Mouse (Mus musculus) heart, embryonic 10.5 days (tissue): ENCODE data around the gene Cort. TPM values are rescaled to one million over a fixed set of nuclear protein-coding genes. Genes with fewer than 3 reads are reported as not detected.

Experiments used
- DNase-seq: peaks from one replicate; pipeline ENCODE4 v3.0.0-alpha.2; 2017; ENCODE audit warnings: low spot score
- H3K27ac ChIP-seq: fragments of 300-500 bp; sonication (generic); 2 replicates; pipeline ENCODE4 v1.5.1; 2016; ENCODE audit warnings: mild to moderate bottlenecking
- H3K27me3 ChIP-seq: fragments of 300-500 bp; sonication (generic); 2 replicates; pipeline ENCODE4 v1.6.1; 2016; ENCODE audit warnings: mild to moderate bottlenecking; ENCODE audit not compliant: poor library complexity, insufficient read depth, severe bottlenecking
- H3K36me3 ChIP-seq: fragments of 300-500 bp; sonication (generic); 2 replicates; pipeline ENCODE4 v1.6.1; 2016; ENCODE audit warnings: mild to moderate bottlenecking, moderate library complexity
- H3K4me1 ChIP-seq: fragments of 300-500 bp; sonication (generic); 2 replicates; pipeline ENCODE4 v1.6.1; 2016; ENCODE audit warnings: mild to moderate bottlenecking
- H3K4me3 ChIP-seq: fragments of 300-500 bp; sonication (generic); 2 replicates; pipeline ENCODE4 v1.5.1; 2016; ENCODE audit warnings: mild to moderate bottlenecking, moderate library complexity
- H3K9me3 ChIP-seq: fragments of 300-500 bp; sonication (generic); 2 replicates; pipeline ENCODE4 v1.6.1; 2016; ENCODE audit warnings: mild to moderate bottlenecking, moderate library complexity
- WGBS: fragments of 180-500 bp; shearing (Covaris S2); methylation state at CpG from one replicate; pipeline ENCODE4 v1.1.7; 2016; 5-methylcytosine and 5-hydroxymethylcytosine counted together
- polyA plus RNA-seq: library from polyadenylated mRNA; unstranded; fragments of >200 nt; fragmentation: Nextera tagmentation; extraction: Ambion mirVana; gene quantifications from 2 replicates; pipeline ENCODE4 v1.2.1, GENCODE M21; 2016

Cort gene
- polyA plus RNA-seq, 1 experiment from 2014 or later: 0.28 TPM

GRCm38 (mm10) chr4:149075073-149075472, 51.5 kb downstream of the Cort start:
- Histone ChIP-seq H3K9me3 (no peaks in the 10 kb centered on the region), H3K27me3 (no peaks in the 10 kb centered on the region), H3K27ac (peak overlapping the region; percentile 42; the same call in 1 of the 2 replicates), H3K4me1 (peaks cover 73% of the 10 kb centered on the region), H3K36me3 (peaks cover 41% of the 10 kb centered on the region), H3K4me3 (no peak overlapping the region)
- 97% methylated on average over 13 of the region's 13 CpGs for WGBS
- no peak for DNase-seq

Other genes starting within 250 kb of the Cort start
- 53.6 and 59.7 TPM in 2 replicates for gene Pex14, start 26.9 kb downstream of the Cort start, polyA plus RNA-seq
- gene Dffa, start 22.6 kb downstream of the Cort start, polyA plus RNA-seq: 43.4 and 48.9 TPM in 2 replicates
- gene Cenps, start 10.9 kb upstream of the Cort start, polyA plus RNA-seq: 29.7 and 38.6 TPM in 2 replicates
- gene Pgd, start 40.0 kb upstream of the Cort start, polyA plus RNA-seq: 116 and 133 TPM in 2 replicates
- gene Kif1b, start 180.9 kb upstream of the Cort start, polyA plus RNA-seq: 44.8 and 56.6 TPM in 2 replicates